Mouse (Mus musculus): ENCODE measurements around the gene Dap3.
"Not testable (repeated sequence)": the region's sequence is repeated elsewhere in the genome, so short reads cannot be mapped to it uniquely, and the experiment has no call there.

The Dap3 gene

GRCm38 (mm10) chr3:88950576-88951326 lies at the start of gene Dap3, which contains the start of gene Ash1l:
TSS of gene Dap3 (minus strand) at chr3:88951181.
TSS of gene Ash1l (plus strand) at chr3:88950622.
- DNase-seq (ENCODE audit: low spot score in 2 of 2) = peak; percentile 73 to 75

GRCm38 (mm10) chr3:88992793-88993192 lies 41.8 kb upstream of the Dap3 start:
- no peak for DNase-seq (ENCODE audit: low spot score in 2 of 2)

- DNase-seq (ENCODE audit: low spot score in 2 of 2) = no peak
Observed at GRCm38 (mm10) chr3:88983921-88984381, 33.0 kb upstream of the Dap3 start.

GRCm38 (mm10) chr3:88981206-88982010 lies 30.4 kb upstream of the Dap3 start:
- DNase-seq (ENCODE audit: low spot score in 2 of 2) = no peak

GRCm38 (mm10) chr3:88975012-88975411 lies 24.0 kb upstream of the Dap3 start:
- DNase-seq (ENCODE audit: low spot score in 2 of 2) = no peak

- DNase-seq (ENCODE audit: low spot score in 2 of 2) = not testable (repeated sequence)
Observed at GRCm38 (mm10) chr3:88963211-88963610, 12.2 kb upstream of the Dap3 start.

GRCm38 (mm10) chr3:88953736-88954135 lies 2.8 kb upstream of the Dap3 start:
- DNase-seq (ENCODE audit: low spot score in 2 of 2) = no peak

- no peak for DNase-seq (ENCODE audit: low spot score in 2 of 2)
Observed at GRCm38 (mm10) chr3:88953246-88953645, 2.3 kb upstream of the Dap3 start.

GRCm38 (mm10) chr3:88951327-88951800 lies 383 bp upstream of the Dap3 start:
- DNase-seq (ENCODE audit: low spot score in 2 of 2) = no peak

GRCm38 (mm10) chr3:88949786-88950575 lies 1.0 kb downstream of the Dap3 start:
- peak; percentile 80 to 88 for DNase-seq (ENCODE audit: low spot score in 2 of 2)

- no peak for DNase-seq (ENCODE audit: low spot score in 2 of 2)
Observed at GRCm38 (mm10) chr3:88944109-88944508, 6.9 kb downstream of the Dap3 start.

GRCm38 (mm10) chr3:88942316-88942880 lies 8.6 kb downstream of the Dap3 start:
- no peak for DNase-seq (ENCODE audit: low spot score in 2 of 2)

GRCm38 (mm10) chr3:88939749-88940148 lies 11.2 kb downstream of the Dap3 start:
- DNase-seq (ENCODE audit: low spot score in 2 of 2) = no peak

- DNase-seq (ENCODE audit: low spot score in 2 of 2) = no peak
Observed at GRCm38 (mm10) chr3:88939071-88939470, 11.9 kb downstream of the Dap3 start.

GRCm38 (mm10) chr3:88929501-88929900 lies 21.5 kb downstream of the Dap3 start:
- no peak for DNase-seq (ENCODE audit: low spot score in 2 of 2)

GRCm38 (mm10) chr3:88925651-88926050 lies 25.3 kb downstream of the Dap3 start:
- no peak for DNase-seq (ENCODE audit: low spot score in 2 of 2)

- DNase-seq (ENCODE audit: low spot score in 2 of 2) = no peak
Observed at GRCm38 (mm10) chr3:88923989-88924591, 26.9 kb downstream of the Dap3 start.

GRCm38 (mm10) chr3:88921411-88921810 lies 29.6 kb downstream of the Dap3 start:
- DNase-seq (ENCODE audit: low spot score in 2 of 2) = no peak

- no peak for DNase-seq (ENCODE audit: low spot score in 2 of 2)
Observed at GRCm38 (mm10) chr3:88918981-88919380, 32.0 kb downstream of the Dap3 start.

- no peak for DNase-seq (ENCODE audit: low spot score in 2 of 2)
Observed at GRCm38 (mm10) chr3:88914384-88914810, 36.6 kb downstream of the Dap3 start.

Data from frontal cortex, postnatal 10 days (tissue).